Mouse (Mus musculus): Measurements from ENCODE around the gene Cd9. TPM values are rescaled to one million over a fixed set of nuclear protein-coding genes. Genes with fewer than 3 reads are reported as not detected.
A peak's percentile ranks its signal among the peaks of the same experiment; 100 is the strongest.

The Cd9 gene
- polyA plus RNA-seq, 1 experiment from 2014 or later, result 243 TPM

DNA sequence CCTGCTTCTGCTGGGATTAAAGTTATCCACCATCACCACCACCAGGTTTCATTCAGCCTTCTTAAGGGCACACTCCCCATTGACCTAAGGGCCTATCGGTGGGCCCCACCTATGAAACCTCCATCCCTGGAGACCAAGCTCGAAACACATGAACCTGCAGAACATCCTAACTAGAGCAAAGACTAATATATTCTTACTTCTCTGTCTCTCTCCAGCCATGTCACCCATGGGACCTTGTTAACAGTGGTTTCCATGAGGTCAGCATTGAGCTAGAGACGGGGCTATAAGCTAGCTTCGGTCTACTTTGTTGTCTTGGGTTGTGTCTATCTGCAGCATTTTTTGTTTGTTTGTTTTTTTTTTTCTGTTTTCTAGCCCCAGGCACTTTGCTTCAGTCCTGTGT lies 11.8 kb upstream of the Cd9 start:
- TF ChIP-seq CTCF (IDR thresholded peaks at IDR 0.05; ENCODE audit: low read depth) (no peak), EP300 (IDR thresholded peaks at IDR 0.05; ENCODE audit: low read depth) (no peak)
- ATAC-seq, result no peak
- Histone ChIP-seq H3K27me3 (ENCODE audit: insufficient read depth, low read length) (no peaks in the 10 kb centered on the region), H3K4me1 (ENCODE audit: insufficient read depth) (peaks cover 8% of the 10 kb centered on the region), H3K36me3 (replicated peaks; ENCODE audit: insufficient read depth, low read length) (no peaks in the 10 kb centered on the region), H3K9ac (replicated peaks) (no peak overlapping the region), H3K9me3 (ENCODE audit: low read length) (no peaks in the 10 kb centered on the region), H3K4me2 (ENCODE audit: low read depth, low read length) (no peak overlapping the region), H3K27ac (ENCODE audit: low read depth) (no peak overlapping the region), H3K4me3 (ENCODE audit: low read depth, low read length) (no peak overlapping the region)
- DNase-seq, result no peak
- 82% methylated on average over 4 of the region's 4 CpGs for WGBS (ENCODE audit: insufficient replicate concordance)

DNA sequence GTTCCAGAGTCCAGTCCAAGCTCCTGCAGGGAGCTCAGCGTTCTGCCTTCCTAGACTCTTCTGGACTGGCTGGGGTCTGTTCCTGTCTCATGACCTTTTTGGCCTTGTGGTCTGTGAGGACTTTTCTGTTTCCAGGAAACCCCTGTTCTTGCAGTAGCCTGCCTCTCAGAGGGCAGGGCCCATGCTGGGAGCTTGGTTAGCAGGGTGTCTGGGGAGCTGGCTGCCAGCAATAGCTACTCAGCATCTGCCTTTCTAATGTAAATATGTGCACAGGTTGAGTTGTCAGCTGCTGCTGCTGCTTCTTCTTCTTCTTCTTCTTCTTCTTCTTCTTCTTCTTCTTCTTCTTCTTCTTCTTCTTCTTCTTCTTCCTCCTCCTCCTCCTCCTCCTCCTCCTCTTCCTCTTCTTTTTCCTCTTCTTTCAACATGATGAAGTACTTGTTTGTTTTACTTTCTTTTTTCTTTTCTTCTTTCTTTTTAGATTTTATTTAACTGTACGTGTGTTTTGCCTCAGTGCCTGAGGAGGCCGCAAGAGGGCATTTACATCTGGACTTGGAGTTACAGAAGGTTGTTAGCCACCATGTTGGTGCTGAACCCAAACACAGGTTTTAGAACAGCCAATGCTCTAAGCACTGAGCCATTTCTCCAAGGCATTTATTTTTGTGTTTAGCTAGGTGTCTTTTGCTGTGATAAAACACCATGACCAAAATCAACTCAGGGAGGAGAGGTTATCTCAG lies 10.2 kb upstream of the Cd9 start:
- ATAC-seq (no peak), DNase-seq (no peak)
- Histone ChIP-seq H3K4me2 (ENCODE audit: low read depth, low read length) (no peak overlapping the region), H3K9me3 (ENCODE audit: low read length) (no peaks in the 10 kb centered on the region), H3K9ac (replicated peaks) (no peak overlapping the region), H3K4me3 (ENCODE audit: low read depth, low read length) (no peak overlapping the region), H3K27ac (ENCODE audit: low read depth) (no peak overlapping the region), H3K27me3 (ENCODE audit: insufficient read depth, low read length) (no peaks in the 10 kb centered on the region), H3K4me1 (ENCODE audit: insufficient read depth) (peaks cover 13% of the 10 kb centered on the region), H3K36me3 (replicated peaks; ENCODE audit: insufficient read depth, low read length) (no peaks in the 10 kb centered on the region)
- 59% methylated on average over 3 of the region's 3 CpGs for WGBS (ENCODE audit: insufficient replicate concordance)
- TF ChIP-seq EP300 (IDR thresholded peaks at IDR 0.05; ENCODE audit: low read depth), result no peak

- Histone ChIP-seq H3K9ac (replicated peaks) (no peak overlapping the region), H3K27ac (ENCODE audit: low read depth) (no peak overlapping the region), H3K27me3 (ENCODE audit: insufficient read depth, low read length) (no peaks in the 10 kb centered on the region), H3K9me3 (ENCODE audit: low read length) (no peaks in the 10 kb centered on the region), H3K36me3 (replicated peaks; ENCODE audit: insufficient read depth, low read length) (no peaks in the 10 kb centered on the region), H3K4me2 (ENCODE audit: low read depth, low read length) (no peak overlapping the region), H3K4me1 (ENCODE audit: insufficient read depth) (peaks cover 13% of the 10 kb centered on the region), H3K4me3 (ENCODE audit: low read depth, low read length) (no peak overlapping the region)
- DNase-seq (no peak), ATAC-seq (no peak)
- WGBS (ENCODE audit: insufficient replicate concordance), result 85% methylated on average over 11 of the region's 11 CpGs
- no peak for TF ChIP-seq EP300 (IDR thresholded peaks at IDR 0.05; ENCODE audit: low read depth)
- no peak for TF ChIP-seq CTCF (IDR thresholded peaks at IDR 0.05; ENCODE audit: low read depth)
Measured at GRCm38 (mm10) chr6:125503186-125503802, 8.7 kb upstream of the Cd9 start.

- H3K36me3 ChIP-seq (replicated peaks; ENCODE audit: insufficient read depth, low read length), result no peaks in the 10 kb centered on the region
- H3K4me3 ChIP-seq (ENCODE audit: low read depth, low read length), result no peak overlapping the region
- ATAC-seq (no peak), DNase-seq (peak; percentile 52)
- TF ChIP-seq CTCF (IDR thresholded peaks at IDR 0.05; ENCODE audit: low read depth), result peak; percentile 78
- no peak for TF ChIP-seq EP300 (IDR thresholded peaks at IDR 0.05; ENCODE audit: low read depth)
- no peak overlapping the region for H3K9ac ChIP-seq (replicated peaks)
- H3K27ac ChIP-seq (ENCODE audit: low read depth), result no peak overlapping the region
- peaks cover 25% of the 10 kb centered on the region for H3K4me1 ChIP-seq (ENCODE audit: insufficient read depth)
- no peaks in the 10 kb centered on the region for H3K9me3 ChIP-seq (ENCODE audit: low read length)
- peaks cover 11% of the 10 kb centered on the region; the same call in 1 of the 2 replicates for H3K27me3 ChIP-seq (ENCODE audit: insufficient read depth, low read length)
- WGBS (ENCODE audit: insufficient replicate concordance), result 32% methylated on average over 5 of the region's 5 CpGs
- no peak overlapping the region for H3K4me2 ChIP-seq (ENCODE audit: low read depth, low read length)
Measured at GRCm38 (mm10) chr6:125498062-125498461, 3.5 kb upstream of the Cd9 start.

DNA sequence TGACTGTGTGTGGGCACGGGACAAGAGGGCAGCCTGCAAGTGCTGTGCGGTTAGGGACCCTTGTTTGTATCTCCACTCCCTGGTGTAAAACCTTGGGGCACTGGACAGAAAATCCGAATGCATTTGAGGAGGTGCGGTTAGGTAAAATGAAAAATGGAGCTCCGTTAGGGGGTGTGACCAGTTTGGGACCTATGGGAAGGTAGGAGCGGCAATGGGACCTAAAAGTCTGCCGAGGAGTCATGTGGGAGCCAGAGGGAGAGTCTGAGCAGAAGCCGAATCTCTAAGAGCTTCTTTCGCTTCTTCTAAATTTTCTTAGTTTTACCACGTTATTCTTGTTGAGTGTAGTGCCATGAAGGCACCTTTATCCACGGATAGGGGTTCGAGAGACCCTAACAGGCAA lies 1.8 kb upstream of the Cd9 start:
- Histone ChIP-seq H3K4me3 (ENCODE audit: low read depth, low read length) (no peak overlapping the region), H3K4me1 (ENCODE audit: insufficient read depth) (peaks cover 26% of the 10 kb centered on the region), H3K9ac (replicated peaks) (no peak overlapping the region), H3K36me3 (replicated peaks; ENCODE audit: insufficient read depth, low read length) (peaks cover 3% of the 10 kb centered on the region; the same call in 1 of the 2 replicates), H3K27me3 (ENCODE audit: insufficient read depth, low read length) (peaks cover 11% of the 10 kb centered on the region; the same call in 1 of the 2 replicates), H3K27ac (ENCODE audit: low read depth) (no peak overlapping the region), H3K9me3 (ENCODE audit: low read length) (no peaks in the 10 kb centered on the region), H3K4me2 (ENCODE audit: low read depth, low read length) (no peak overlapping the region)
- WGBS (ENCODE audit: insufficient replicate concordance), result 83% methylated on average over 12 of the region's 12 CpGs
- DNase-seq (no peak), ATAC-seq (no peak)
- no peak for TF ChIP-seq CTCF (IDR thresholded peaks at IDR 0.05; ENCODE audit: low read depth)

- TF ChIP-seq EP300 (IDR thresholded peaks at IDR 0.05; ENCODE audit: low read depth), result no peak
- no peak for TF ChIP-seq CTCF (IDR thresholded peaks at IDR 0.05; ENCODE audit: low read depth)
- H3K4me2 ChIP-seq (ENCODE audit: low read depth, low read length), result peak overlapping the region; percentile 74
- H3K4me3 ChIP-seq (ENCODE audit: low read depth, low read length), result no peak overlapping the region
- H3K36me3 ChIP-seq (replicated peaks; ENCODE audit: insufficient read depth, low read length), result peaks cover 3% of the 10 kb centered on the region; the same call in 1 of the 2 replicates
- 60% methylated on average over 9 of the region's 9 CpGs for whole genome bisulfite sequencing (ENCODE audit: insufficient replicate concordance)
- ATAC-seq, result no peak
- H3K4me1 ChIP-seq (ENCODE audit: insufficient read depth), result peaks cover 20% of the 10 kb centered on the region
- no peak for DNase-seq
- H3K27me3 ChIP-seq (ENCODE audit: insufficient read depth, low read length), result peaks cover 11% of the 10 kb centered on the region; the same call in 1 of the 2 replicates
- H3K9me3 ChIP-seq (ENCODE audit: low read length), result no peaks in the 10 kb centered on the region
- no peak overlapping the region for H3K9ac ChIP-seq (replicated peaks)
- H3K27ac ChIP-seq (ENCODE audit: low read depth), result no peak overlapping the region
Measured at GRCm38 (mm10) chr6:125495361-125495760, 770 bp upstream of the Cd9 start.

All from liver, postnatal 0 days (tissue).